Mouse (Mus musculus): ENCODE results near the gene Usp4.

Gene Usp4

DNA sequence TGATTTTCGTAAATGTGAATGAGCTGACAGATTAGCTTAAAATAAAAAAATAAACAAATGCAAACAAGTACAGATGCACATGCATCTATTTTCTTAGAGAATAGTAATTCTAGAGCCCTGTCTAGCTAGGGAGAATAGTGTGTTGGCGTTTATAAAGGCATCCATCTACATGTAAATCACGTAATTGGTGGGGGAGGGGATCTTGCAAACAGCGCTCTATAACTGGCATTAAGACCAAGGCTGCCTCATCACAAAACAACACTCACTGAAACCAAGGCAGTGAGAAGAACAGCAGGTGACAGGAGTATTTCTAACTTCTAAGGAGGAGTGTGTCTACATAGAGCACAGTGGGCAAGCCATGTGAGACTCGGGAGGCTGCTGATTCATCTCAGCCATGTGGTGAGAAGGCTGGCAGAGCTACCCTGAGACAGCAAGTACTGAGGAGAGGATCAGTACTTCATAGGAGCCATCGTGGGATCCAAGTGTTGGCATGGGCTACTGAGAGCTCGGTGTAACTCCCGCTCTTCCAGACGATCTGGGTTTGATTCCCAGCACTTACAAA lies 63.8 kb downstream of the Usp4 start:
- no peak for DNase-seq (ENCODE audit: low spot score in 2 of 2)

DNA sequence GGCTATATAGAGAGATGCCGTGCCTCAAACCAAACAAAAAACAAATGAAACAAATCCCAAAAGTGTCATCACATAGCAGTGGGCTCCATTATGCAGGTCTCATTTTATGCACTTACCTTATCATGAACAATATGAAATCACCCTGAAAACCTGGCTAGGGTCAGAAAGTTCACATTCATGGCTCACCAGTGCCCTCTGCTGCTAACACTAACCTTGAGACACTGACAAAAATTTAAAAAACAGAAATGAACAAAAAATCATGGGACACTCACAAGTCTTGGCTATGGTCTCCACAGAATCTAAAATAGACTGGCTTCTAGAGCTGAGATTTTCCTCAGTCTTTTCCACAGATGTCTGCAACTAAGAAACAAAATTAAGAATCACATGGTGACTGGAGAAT lies 64.6 kb downstream of the Usp4 start:
- DNase-seq (ENCODE audit: low spot score in 2 of 2) = no peak

DNA sequence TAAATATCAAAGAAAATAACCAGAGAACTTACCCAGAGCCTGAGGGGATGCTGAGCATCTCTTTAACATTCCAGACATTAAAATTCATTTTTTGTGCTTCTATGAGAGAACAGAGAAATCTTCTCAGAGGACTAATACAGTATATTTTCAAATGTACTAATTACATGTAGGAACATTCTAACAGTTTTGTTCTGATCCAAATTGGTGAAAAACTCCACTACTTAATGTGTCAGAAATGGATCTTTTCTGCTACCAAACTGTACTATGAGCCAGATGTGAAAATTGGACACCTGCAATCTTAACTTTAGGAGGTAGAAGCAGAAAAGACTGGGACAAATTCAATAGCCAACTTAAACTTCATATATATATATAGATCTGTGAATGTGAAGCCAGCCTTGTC lies 80.7 kb downstream of the Usp4 start, which contains the start of gene Ccdc36:
Gene Ccdc36, minus strand, starts transcription at position 101 of the 400 bp plus-strand sequence.
- no peak for DNase-seq (ENCODE audit: low spot score in 2 of 2)

DNA sequence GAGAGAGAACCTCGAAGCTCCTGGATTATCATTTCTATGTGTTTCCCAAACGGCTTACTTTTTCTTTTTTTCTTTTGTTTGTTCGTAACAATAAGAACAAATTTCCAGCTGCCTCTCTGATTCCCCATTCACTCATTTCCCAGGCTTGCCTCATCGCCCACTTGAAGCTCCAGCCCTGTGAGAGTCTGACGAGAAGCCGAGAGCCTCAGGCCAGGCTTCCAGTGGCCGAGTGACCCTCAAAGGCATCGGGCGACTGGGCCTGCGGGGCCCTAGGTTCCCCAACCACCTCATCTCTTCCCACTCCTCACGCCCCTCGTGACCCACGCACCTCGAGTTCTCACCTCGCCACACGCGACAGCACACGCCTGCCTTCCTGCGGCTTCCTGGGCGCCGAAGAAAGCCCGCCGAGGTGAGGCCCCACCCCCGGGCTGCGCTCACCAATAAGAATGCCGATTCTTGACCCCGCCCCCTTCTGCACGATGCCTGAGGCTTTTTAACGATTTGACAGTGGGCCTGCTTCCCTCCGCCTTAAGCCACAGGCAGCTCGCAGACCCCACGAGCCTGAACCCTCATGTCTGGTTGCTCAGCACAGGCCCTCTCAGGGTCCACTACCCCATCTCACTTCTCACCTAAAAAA lies 83.9 kb downstream of the Usp4 start:
- DNase-seq (ENCODE audit: low spot score in 2 of 2) = no peak

DNA sequence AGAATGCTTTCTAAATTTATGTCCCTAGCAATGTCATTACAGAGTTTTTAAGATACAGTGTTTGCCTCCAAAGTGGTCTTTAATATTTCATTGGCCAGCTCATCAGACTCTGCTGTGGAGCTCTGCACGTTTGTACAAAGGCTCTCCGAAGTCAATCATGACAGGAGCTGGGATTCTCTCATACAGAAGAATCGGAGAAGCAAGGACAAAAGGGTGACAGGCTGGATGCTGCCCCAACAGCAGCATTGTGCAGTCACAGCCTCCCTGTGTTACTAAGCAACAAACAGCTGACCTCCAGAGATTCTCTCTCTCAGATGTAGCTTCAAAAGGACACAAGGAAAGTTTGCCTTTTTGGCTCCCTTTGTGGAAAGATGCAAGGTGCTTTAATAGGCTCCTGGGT lies 88.5 kb downstream of the Usp4 start, which contains the start of gene BC048562:
Gene BC048562, plus strand, starts transcription at position 301 of the 400 bp plus-strand sequence.
- no peak for DNase-seq (ENCODE audit: low spot score in 2 of 2)

DNA sequence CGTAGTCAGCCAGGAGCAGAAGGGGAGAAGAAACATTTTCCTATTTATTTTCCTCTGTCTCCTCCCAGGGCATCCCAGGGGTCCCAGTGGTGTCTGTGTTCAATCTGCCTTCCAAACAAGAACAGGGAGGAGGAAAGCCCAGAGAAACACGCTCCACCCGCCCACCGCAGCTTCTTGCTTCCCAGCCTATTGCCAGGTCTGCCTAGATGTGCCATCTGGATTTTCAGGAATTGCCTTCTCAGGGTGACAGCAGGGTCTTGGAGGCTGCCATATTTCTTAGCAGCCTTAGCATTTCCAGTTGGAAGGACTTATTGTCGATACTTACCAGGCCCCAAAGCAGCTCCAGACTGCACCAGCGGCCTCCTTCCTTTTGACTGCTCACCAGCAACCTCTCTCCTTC lies 91.5 kb downstream of the Usp4 start:
- DNase-seq (ENCODE audit: low spot score in 2 of 2) = no peak

DNA sequence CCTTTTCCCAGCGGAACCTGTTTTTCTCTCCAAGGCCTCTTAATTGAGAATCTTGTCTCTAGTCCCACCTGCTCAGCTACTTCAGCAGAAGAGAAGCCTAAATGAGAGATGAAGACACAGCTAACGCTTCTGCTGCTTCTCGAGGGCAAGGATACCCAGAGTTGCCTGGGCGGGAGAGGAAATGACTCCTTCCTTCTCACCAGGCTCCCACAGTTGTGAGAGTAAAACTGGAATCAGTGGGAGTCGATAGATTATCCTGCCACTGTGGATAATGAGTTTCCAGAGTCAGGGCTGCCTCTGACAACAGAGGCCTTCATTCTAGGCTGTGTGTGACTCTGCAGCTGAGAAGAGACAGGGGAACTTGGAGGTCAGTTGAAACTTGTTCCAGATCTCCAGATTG lies 92.8 kb downstream of the Usp4 start:
- DNase-seq (ENCODE audit: low spot score in 2 of 2) = no peak

DNA sequence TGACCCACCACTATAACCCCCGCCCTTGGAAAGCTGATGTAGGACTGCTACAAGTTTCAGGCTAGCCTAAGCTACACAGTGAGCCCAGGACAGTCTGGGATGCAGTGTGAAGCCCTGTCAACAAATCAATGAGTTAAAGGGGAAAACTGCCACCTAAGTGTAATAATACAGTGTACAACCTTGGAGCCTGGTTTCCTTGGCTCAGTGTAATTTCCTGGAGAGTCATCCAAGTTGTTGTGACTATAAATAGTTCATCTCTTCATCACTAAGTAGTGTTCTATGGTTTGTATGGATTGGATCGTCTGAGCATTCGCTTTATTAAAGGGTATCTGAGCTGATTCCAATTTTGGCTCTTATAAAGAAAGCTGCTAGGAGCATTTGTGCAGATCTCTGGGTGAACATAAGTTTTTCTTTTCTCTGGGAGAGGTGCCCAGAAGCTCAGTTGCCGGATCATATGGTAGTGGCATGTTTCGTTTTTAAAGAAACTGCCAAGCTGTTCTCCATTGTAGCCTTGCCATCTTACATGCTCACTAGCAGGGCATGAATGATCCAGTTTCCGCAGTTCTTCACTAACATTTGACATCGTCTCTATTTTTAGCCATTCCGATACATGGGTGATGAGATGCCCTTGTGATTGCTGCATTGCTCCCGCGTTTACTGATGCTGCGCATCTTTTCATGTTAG lies 93.7 kb downstream of the Usp4 start:
- no peak for DNase-seq (ENCODE audit: low spot score in 2 of 2)
